Mouse (Mus musculus) embryonic facial prominence, embryonic 12.5 days (tissue): ENCODE measurements around the gene Entpd1. TPM values are rescaled to one million over a fixed set of nuclear protein-coding genes. Genes with fewer than 3 reads are reported as not detected.

ENCODE experiments used
- ATAC-seq: fragments of 200-750 bp; cut with Nextera tagmentation; 2 replicates; pipeline ENCODE4 v1.8.0; 2017; ENCODE audit not compliant: insufficient number of reproducible peaks, insufficient read depth, low FRiP score, low TSS enrichment
- H3K27ac ChIP-seq: fragments of 300-500 bp; sonication (generic); 2 replicates; pipeline ENCODE4 v1.5.1; 2016; ENCODE audit warnings: mild to moderate bottlenecking
- H3K27me3 ChIP-seq: fragments of 300-500 bp; sonication (generic); 2 replicates; pipeline ENCODE4 v1.6.1; 2016; ENCODE audit warnings: mild to moderate bottlenecking, moderate library complexity
- H3K36me3 ChIP-seq: fragments of 300-500 bp; sonication (generic); 2 replicates; pipeline ENCODE4 v1.6.1; 2016; ENCODE audit warnings: mild to moderate bottlenecking
- H3K4me1 ChIP-seq: fragments of 300-500 bp; sonication (generic); 2 replicates; pipeline ENCODE4 v1.6.1; 2016
- H3K4me2 ChIP-seq: fragments of 300-500 bp; sonication (generic); replicated peaks from 2 replicates; pipeline ENCODE4 v1.6.1; 2016; ENCODE audit warnings: mild to moderate bottlenecking, moderate library complexity
- H3K4me3 ChIP-seq: fragments of 300-500 bp; sonication (generic); 2 replicates; pipeline ENCODE4 v1.5.1; 2016; ENCODE audit warnings: mild to moderate bottlenecking
- H3K9ac ChIP-seq: fragments of 300-500 bp; sonication (generic); 2 replicates; pipeline ENCODE4 v1.6.1; 2016; ENCODE audit warnings: mild to moderate bottlenecking, moderate library complexity
- H3K9me3 ChIP-seq: fragments of 300-500 bp; sonication (generic); 2 replicates; pipeline ENCODE4 v1.6.1; 2016; ENCODE audit warnings: mild to moderate bottlenecking, moderate library complexity
- WGBS: fragments of 180-500 bp; shearing (Covaris S2); methylation state at CpG from one replicate; pipeline ENCODE4 v1.1.7; 2016; 5-methylcytosine and 5-hydroxymethylcytosine counted together
- polyA plus RNA-seq: library from polyadenylated mRNA; unstranded; fragments of >200 nt; fragmentation: Nextera tagmentation; extraction: Ambion mirVana; gene quantifications from 2 replicates; pipeline ENCODE4 v1.2.1, GENCODE M21; 2016

Entpd1 gene
- polyA plus RNA-seq = 7.4 and 8.6 TPM in 2 replicates

DNA sequence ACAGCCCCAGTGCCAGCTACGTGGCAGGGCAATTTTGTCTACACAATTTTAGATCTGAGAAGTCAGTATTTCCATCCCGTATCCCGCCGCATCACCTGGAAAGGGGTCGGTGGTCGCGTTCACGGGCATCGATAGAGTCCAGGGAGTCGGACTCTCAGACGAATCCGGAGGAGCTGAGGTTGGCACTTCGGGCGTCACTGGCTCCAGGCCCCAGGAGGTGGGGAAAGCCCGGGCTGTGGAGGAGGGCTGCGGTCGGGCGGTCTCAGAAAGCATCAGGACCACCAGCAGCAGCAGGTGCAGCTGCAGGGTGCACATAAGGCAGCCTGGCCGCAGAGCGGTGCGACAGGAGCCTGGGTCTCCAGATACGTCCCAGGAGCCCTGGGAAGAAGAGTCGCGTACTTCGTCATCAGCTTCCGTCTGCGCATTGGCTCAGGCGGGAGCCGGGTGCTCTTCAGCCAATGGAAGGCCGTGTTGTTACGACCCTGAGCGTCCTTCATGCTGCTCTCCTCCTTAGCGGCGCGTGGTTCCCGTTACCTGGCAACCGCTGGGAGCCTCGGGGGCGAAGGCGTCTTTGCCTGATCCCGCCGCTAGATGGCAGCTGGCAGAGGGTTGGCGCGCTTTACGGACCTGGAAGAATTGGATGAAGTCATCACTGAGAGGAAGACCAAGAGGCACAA, at the start of gene Entpd1, which contains the start of gene Tctn3:
TSS of gene Entpd1 (plus strand) at position 537 of the 677 bp plus-strand sequence.
TSS of gene Tctn3 (minus strand) at position 404 of the 677 bp plus-strand sequence.
- H3K27ac ChIP-seq = no peak within 1 kb of the TSS
- ATAC-seq = peak; percentile 100
- under 1% methylated on average over 45 of the region's 45 CpGs for WGBS
- peak within 1 kb of the TSS; percentile 69 for H3K9ac ChIP-seq
- H3K4me1 ChIP-seq = peaks cover 6% of the 10 kb centered on the region
- peak within 1 kb of the TSS; percentile 78 for H3K4me2 ChIP-seq
- H3K4me3 ChIP-seq = peak within 1 kb of the TSS; percentile 92
- no peaks in the 10 kb centered on the region for H3K27me3 ChIP-seq
- no peaks in the 10 kb centered on the region for H3K9me3 ChIP-seq
- H3K36me3 ChIP-seq = peaks cover 26% of the 10 kb centered on the region

DNA sequence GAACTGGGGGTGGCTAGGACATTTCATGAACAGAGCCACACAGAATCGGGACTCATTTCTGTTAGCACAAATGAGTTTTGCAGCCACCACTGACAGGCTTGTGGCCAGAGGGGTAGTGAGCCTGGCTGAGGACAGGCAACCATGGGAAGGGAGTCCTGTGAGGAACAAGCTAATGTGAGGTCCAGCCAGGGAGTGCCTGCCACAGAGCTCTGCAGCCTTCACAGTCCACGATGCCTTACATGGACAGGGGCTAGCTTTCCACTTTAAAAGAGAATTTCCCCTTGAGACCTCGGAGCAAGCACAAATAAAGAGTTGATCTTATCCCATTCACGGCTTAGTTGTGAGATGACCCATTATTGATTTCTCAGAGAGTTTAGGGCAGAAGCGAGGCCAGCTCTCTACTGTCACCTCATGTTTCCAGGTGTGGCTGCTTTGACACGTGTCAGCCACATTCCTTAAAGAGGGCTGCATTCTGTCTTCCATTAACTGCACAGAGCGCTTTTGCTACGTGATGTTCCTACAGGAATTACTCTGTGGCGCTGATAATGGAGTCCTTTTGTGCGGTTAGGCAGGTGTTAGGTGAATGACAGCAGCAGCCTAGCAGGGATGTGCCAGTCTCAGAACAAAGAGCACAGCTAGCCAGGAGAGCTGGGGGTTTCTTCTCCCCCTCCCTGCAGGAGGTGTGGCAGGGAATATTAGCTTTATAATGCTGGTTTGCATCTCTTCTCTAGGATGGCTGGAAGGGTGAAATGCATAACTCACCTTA, 48.1 kb upstream of the Entpd1 start:
- Histone ChIP-seq H3K9ac (no peak overlapping the region), H3K4me2 (no peak overlapping the region), H3K9me3 (no peaks in the 10 kb centered on the region), H3K4me3 (no peak overlapping the region), H3K36me3 (peaks cover 70% of the 10 kb centered on the region), H3K4me1 (no peaks in the 10 kb centered on the region), H3K27me3 (no peaks in the 10 kb centered on the region), H3K27ac (no peak overlapping the region)
- no peak for ATAC-seq
- 87% methylated on average over 10 of the region's 10 CpGs for WGBS

- Histone ChIP-seq H3K9me3 (peaks cover 9% of the 10 kb centered on the region; the same call in 1 of the 2 replicates), H3K4me1 (no peaks in the 10 kb centered on the region), H3K4me2 (no peak overlapping the region), H3K27ac (no peak overlapping the region), H3K9ac (no peak overlapping the region), H3K4me3 (no peak overlapping the region), H3K27me3 (no peaks in the 10 kb centered on the region), H3K36me3 (peaks cover 93% of the 10 kb centered on the region)
- no peak for ATAC-seq
- 80% methylated on average over 3 of the region's 3 CpGs for WGBS
Measured at GRCm38 (mm10) chr19:40567616-40568015, 44.5 kb upstream of the Entpd1 start.

- Histone ChIP-seq H3K4me3 (no peak overlapping the region), H3K9me3 (peaks cover 9% of the 10 kb centered on the region; the same call in 1 of the 2 replicates), H3K36me3 (peaks cover 94% of the 10 kb centered on the region), H3K27ac (no peak overlapping the region), H3K4me1 (no peaks in the 10 kb centered on the region), H3K9ac (no peak overlapping the region), H3K27me3 (no peaks in the 10 kb centered on the region), H3K4me2 (no peak overlapping the region)
- ATAC-seq = no peak
- 93% methylated on average over 9 of the region's 9 CpGs for WGBS
Measured at GRCm38 (mm10) chr19:40570726-40571125, 41.4 kb upstream of the Entpd1 start.

GRCm38 (mm10) chr19:40575438-40575837, 36.7 kb upstream of the Entpd1 start:
- Histone ChIP-seq H3K4me2 (no peak overlapping the region), H3K27ac (no peak overlapping the region), H3K9ac (no peak overlapping the region), H3K36me3 (peaks cover 81% of the 10 kb centered on the region), H3K9me3 (peaks cover 5% of the 10 kb centered on the region; the same call in 1 of the 2 replicates), H3K27me3 (no peaks in the 10 kb centered on the region), H3K4me1 (no peaks in the 10 kb centered on the region), H3K4me3 (no peak overlapping the region)
- WGBS = 88% methylated on average over 5 of the region's 5 CpGs
- ATAC-seq = no peak

GRCm38 (mm10) chr19:40580902-40581301, 31.3 kb upstream of the Entpd1 start:
- H3K27me3 ChIP-seq = no peaks in the 10 kb centered on the region
- H3K4me1 ChIP-seq = no peaks in the 10 kb centered on the region
- no peak overlapping the region for H3K4me2 ChIP-seq
- H3K36me3 ChIP-seq = peaks cover 57% of the 10 kb centered on the region
- no peaks in the 10 kb centered on the region for H3K9me3 ChIP-seq
- ATAC-seq = no peak
- WGBS = 85% methylated on average over 2 of the region's 2 CpGs
- no peak overlapping the region for H3K9ac ChIP-seq
- no peak overlapping the region for H3K4me3 ChIP-seq
- H3K27ac ChIP-seq = no peak overlapping the region

DNA sequence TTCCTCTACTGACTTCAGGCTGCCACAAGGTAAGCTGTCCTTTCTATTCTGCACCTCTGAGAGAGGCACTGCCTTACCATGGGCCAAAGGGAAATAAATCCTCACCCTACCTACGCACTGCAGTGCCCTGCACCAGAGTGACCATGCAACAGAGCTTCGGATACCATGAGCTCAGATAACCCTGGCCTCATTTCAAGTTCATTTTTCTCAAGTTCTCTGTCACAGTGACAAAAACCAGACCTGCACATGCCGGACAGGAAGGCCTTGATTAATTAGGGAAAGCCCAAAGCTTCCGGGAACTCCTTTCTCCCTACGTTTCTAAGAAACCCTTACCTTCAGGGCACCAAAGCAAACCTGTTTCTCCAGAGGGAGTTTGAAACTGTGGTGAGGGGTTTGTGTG, 30.5 kb upstream of the Entpd1 start:
- no peak for ATAC-seq
- H3K36me3 ChIP-seq = peaks cover 50% of the 10 kb centered on the region

GRCm38 (mm10) chr19:40586908-40587307, 25.3 kb upstream of the Entpd1 start:
- Histone ChIP-seq H3K27ac (no peak overlapping the region), H3K4me2 (peak overlapping the region; percentile 79), H3K9me3 (no peaks in the 10 kb centered on the region), H3K4me1 (peaks cover 10% of the 10 kb centered on the region), H3K9ac (no peak overlapping the region), H3K4me3 (peak overlapping the region; percentile 79), H3K36me3 (peaks cover 19% of the 10 kb centered on the region), H3K27me3 (no peaks in the 10 kb centered on the region)
- 52% methylated on average over 7 of the region's 7 CpGs for WGBS
- ATAC-seq = no peak

More for the DNA sequence above, 30.5 kb upstream of the Entpd1 start:
- Histone ChIP-seq H3K4me1 (peaks cover under 1% of the 10 kb centered on the region; the same call in 1 of the 2 replicates), H3K9ac (no peak overlapping the region), H3K4me3 (no peak overlapping the region), H3K27me3 (no peaks in the 10 kb centered on the region), H3K9me3 (no peaks in the 10 kb centered on the region), H3K27ac (no peak overlapping the region), H3K4me2 (no peak overlapping the region)
- WGBS = 75% methylated on average over 5 of the region's 5 CpGs

DNA sequence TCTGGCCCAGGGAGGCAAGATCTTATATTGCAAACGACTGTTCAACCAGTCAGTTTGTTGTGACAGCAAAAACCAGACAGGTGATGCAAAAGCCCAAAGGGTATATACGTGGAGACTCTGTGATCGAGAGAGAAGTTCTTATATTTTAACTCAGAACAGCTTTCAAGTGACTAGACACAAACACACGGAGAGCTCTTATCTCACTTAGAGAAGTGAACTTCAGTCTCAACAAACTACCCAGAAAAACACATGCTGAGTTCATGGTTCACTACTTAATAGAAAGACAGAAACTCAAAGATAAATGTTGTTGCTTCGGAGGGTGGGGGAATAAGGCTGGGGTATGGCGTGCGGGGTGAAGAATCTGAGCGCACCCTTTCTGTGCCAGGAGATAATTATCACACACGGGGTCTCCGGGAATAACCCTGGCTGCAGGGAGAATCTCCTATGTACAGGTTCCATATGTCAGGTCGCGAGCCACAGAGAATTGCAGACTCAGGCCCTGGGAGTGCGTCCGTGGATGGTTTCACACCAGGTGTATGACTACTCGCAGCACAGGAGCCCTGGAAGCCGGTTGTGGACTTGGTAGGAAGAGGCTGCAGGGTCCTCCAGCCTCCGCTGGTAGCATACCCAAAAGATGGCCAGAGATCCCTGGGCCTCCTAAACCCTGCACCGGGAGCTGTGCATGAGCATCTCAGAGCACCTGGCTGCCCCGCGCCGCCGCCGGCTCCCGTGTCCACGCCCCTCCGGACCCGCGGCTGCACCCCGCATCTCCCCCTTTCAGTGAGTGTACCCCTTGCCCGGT, 24.5 kb upstream of the Entpd1 start:
- Histone ChIP-seq H3K36me3 (peaks cover 12% of the 10 kb centered on the region), H3K9ac (peak overlapping the region; percentile 75), H3K27ac (0 out of 2 replicates have a peak overlapping the region, but pooled peaks have one; percentile 36), H3K9me3 (no peaks in the 10 kb centered on the region), H3K27me3 (no peaks in the 10 kb centered on the region), H3K4me1 (peaks cover 10% of the 10 kb centered on the region), H3K4me3 (peak overlapping the region; percentile 79), H3K4me2 (peak overlapping the region; percentile 79)
- ATAC-seq = peak; percentile 71; the same call in 1 of the 2 replicates
- WGBS = 3% methylated on average over 30 of the region's 30 CpGs

- WGBS = 0% methylated on average over 34 of the region's 34 CpGs
- peak; percentile 92 for ATAC-seq
- peak within 1 kb of the TSS; percentile 60 for H3K27ac ChIP-seq
- peaks cover 9% of the 10 kb centered on the region for H3K36me3 ChIP-seq
- peak within 1 kb of the TSS; percentile 79 for H3K4me2 ChIP-seq
- no peaks in the 10 kb centered on the region for H3K9me3 ChIP-seq
- no peaks in the 10 kb centered on the region for H3K27me3 ChIP-seq
- peaks cover 10% of the 10 kb centered on the region for H3K4me1 ChIP-seq
- peak within 1 kb of the TSS; percentile 79 for H3K4me3 ChIP-seq
- peak within 1 kb of the TSS; percentile 75 for H3K9ac ChIP-seq
Measured at GRCm38 (mm10) chr19:40588293-40588654, 23.9 kb upstream of the Entpd1 start, which contains the start of gene Aldh18a1. Aldh18a1 (minus strand) TSS chr19:40588463.

DNA sequence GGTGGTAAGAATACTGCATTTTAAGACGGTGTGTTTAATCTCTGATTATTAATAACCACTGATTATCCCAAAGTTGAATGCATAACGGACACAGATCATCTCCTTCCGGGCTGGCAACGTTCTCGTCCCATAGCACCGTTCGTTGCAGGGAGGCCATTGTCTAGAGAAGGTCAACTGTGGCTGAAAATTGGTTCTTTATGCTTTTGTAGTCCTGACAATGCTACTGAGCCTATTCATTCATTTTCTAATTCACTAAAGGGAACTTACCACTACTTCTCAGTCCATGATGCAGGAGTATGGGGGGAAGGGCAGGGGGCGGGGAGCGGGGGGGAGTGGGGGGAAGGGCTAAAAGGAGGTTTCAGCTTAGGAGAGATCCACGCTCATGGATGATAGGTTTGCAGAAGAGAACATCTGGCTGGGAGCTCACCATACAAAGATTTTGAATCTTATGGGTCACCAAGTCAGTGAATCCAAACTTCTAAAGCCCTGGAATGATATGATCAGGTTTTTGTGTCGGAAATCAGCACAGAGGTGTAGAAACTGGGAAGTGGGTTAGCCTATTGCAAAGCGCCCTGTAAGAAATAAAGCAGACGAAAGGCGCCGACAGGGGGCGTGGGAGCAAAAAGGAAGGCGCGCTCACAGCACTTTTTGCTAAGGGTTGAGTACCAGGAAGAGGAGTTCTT, 23.2 kb upstream of the Entpd1 start:
- H3K27ac ChIP-seq = peak overlapping the region; percentile 60
- H3K9me3 ChIP-seq = no peaks in the 10 kb centered on the region
- H3K36me3 ChIP-seq = peaks cover 1% of the 10 kb centered on the region; the same call in 1 of the 2 replicates
- ATAC-seq = peak; percentile 70
- peaks cover 10% of the 10 kb centered on the region for H3K4me1 ChIP-seq
- WGBS = under 1% methylated on average over 18 of the region's 18 CpGs
- peak overlapping the region; percentile 75; the same call in 1 of the 2 replicates for H3K9ac ChIP-seq
- H3K27me3 ChIP-seq = no peaks in the 10 kb centered on the region
- peak overlapping the region; percentile 79 for H3K4me2 ChIP-seq
- H3K4me3 ChIP-seq = peak overlapping the region; percentile 79
